Mouse (Mus musculus): ENCODE data around the gene Tbck.

DNA sequence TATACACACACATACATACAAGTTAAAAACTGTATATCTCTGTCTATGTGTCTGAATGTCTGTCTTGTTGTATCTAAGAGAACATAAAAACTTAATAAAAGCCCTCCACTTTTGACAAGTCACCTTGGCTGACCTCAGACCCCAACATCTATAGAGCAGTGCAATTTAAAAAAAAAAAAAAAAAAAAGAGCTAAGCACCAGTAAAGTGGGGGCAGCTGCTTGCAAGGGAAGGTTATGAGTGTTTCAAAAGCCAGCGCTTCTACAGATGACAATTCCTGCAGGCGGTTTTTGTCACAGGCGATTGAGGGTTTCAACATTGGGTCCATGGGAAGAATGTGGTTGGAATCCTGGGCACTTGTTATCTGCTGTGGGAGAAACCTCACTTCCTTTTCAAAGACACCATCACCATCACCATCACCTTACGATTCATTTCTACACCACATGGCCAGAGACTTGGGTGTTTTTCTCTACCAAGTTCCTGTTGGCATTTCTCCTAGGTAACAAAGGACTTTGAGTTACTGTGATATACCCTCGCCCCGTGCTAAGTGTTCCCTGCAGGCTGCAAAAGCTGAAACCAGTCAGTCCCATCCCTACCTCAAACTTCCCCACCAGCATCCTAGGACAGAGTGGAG lies 202.6 kb downstream of the Tbck start:
- TF ChIP-seq CTCF (IDR thresholded peaks at IDR 0.05; ENCODE audit: extremely low read depth, insufficient read depth, low read length): no peak
- no peak for TF ChIP-seq POLR2A (IDR thresholded peaks at IDR 0.05; ENCODE audit: extremely low read depth, insufficient read depth, low read length)

Data from cortical plate, adult 2 months (tissue).